Mouse (Mus musculus) thymus, adult 2 months (tissue): Measurements from ENCODE around the gene Park7.

Experiments
- CTCF ChIP-seq: fragments of 200-500 bp; IDR thresholded peaks from 2 replicates; pipeline ENCODE4 v1.5.1; 2012; ENCODE audit warnings: mild to moderate bottlenecking, control low read depth, low read length, moderate library complexity, borderline replicate concordance; ENCODE audit not compliant: control insufficient read depth, poor library complexity, insufficient read depth; ENCODE audit errors: extremely low read depth
- POLR2A ChIP-seq: fragments of 200-500 bp; IDR thresholded peaks from 2 replicates; pipeline ENCODE4 v1.6.1; 2012; ENCODE audit warnings: mild to moderate bottlenecking, low read length, control low read depth, moderate library complexity; ENCODE audit not compliant: control insufficient read depth, poor library complexity, insufficient read depth; ENCODE audit errors: extremely low read depth

DNA sequence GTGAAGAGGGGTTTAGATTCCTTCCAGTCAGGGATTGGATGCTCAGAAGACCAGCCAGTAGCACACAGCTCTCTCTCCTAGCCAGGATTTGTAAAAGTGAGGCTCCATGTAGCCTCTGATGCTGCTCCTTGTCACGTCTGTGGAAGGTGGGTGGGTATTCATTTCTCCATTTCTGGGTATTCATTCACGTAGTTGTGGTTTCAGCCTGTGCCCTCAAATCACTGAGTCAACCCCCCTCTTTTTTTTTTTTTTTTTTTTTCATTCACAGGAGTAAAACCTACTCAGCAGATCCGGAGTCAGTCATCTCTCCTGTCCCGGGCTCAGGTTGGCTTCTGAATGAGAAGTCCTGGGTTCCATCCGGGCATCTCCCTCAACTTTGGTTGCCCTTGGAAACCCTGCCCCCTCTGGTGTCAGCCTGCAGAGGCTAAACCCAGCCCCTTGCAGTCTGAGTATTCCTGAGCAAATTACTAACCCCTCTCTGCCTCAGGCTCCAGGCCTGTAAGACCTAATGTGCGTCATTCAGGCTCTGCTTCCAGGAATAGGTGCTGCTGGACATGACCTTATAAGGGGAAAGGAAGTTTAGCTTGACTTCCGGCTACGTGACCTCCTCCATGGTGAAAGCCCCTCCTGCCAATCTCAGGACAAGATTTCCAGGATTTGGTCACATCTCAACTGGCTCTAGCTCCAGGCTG, 3.2 kb upstream of the Park7 start:
- TF ChIP-seq POLR2A = no peak
- no peak for TF ChIP-seq CTCF
